Mouse (Mus musculus) neural tube, embryonic 12.5 days (tissue): ENCODE data around the gene Vrtn. TPM values are rescaled to one million over a fixed set of nuclear protein-coding genes. Genes with fewer than 3 reads are reported as not detected.

Experiments
- ATAC-seq: fragments of 200-750 bp; cut with Nextera tagmentation; 2 replicates; pipeline ENCODE4 v1.8.0; 2017; ENCODE audit warnings: low read depth, mild to moderate bottlenecking, moderate TSS enrichment, moderate library complexity; ENCODE audit not compliant: low FRiP score
- H3K27ac ChIP-seq: fragments of 300-500 bp; sonication (generic); 2 replicates; pipeline ENCODE4 v1.5.1; 2016
- H3K27me3 ChIP-seq: fragments of 300-500 bp; sonication (generic); replicated peaks from 2 replicates; pipeline ENCODE4 v1.6.1; 2016; ENCODE audit warnings: mild to moderate bottlenecking
- H3K36me3 ChIP-seq: fragments of 300-500 bp; sonication (generic); 2 replicates; pipeline ENCODE4 v1.6.1; 2016; ENCODE audit warnings: mild to moderate bottlenecking
- H3K4me1 ChIP-seq: fragments of 300-500 bp; sonication (generic); 2 replicates; pipeline ENCODE4 v1.6.1; 2016
- H3K4me2 ChIP-seq: fragments of 300-500 bp; sonication (generic); replicated peaks from 2 replicates; pipeline ENCODE4 v1.6.1; 2016; ENCODE audit warnings: mild to moderate bottlenecking
- H3K4me3 ChIP-seq: fragments of 300-500 bp; sonication (generic); 2 replicates; pipeline ENCODE4 v1.5.1; 2016
- H3K9ac ChIP-seq: fragments of 300-500 bp; sonication (generic); 2 replicates; pipeline ENCODE4 v1.6.1; 2016; ENCODE audit warnings: mild to moderate bottlenecking
- H3K9me3 ChIP-seq: fragments of 300-500 bp; sonication (generic); 2 replicates; pipeline ENCODE4 v1.6.1; 2016; ENCODE audit warnings: mild to moderate bottlenecking
- WGBS: fragments of 180-500 bp; shearing (Covaris S2); methylation state at CpG from one replicate; pipeline ENCODE4 v1.1.7; 2016; 5-methylcytosine and 5-hydroxymethylcytosine counted together
- polyA plus RNA-seq: library from polyadenylated mRNA; unstranded; fragments of >200 nt; fragmentation: Nextera tagmentation; extraction: Ambion mirVana; gene quantifications from 2 replicates; pipeline ENCODE4 v1.2.1, GENCODE M21; 2016

Gene Vrtn
- polyA plus RNA-seq, result not detected in 2 replicates

DNA sequence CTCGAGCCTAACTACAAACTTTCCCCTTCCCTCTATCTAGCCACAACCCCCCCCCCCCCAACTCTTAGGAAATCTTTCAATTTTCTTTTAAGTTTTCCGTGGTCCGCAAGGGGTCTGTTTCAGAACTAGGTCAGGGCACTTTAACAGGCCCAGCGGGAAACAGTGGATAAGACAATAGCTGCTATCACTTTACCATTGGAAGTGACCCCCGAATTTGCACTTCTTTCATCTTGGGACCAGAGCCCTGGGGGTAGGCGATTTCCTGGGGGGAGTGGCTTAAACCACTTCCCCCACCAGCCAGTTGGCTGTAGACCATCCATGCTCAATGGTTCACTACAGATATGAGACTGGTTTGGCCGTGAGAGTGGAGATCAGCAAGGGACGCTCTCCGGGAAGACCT is at the start of gene Vrtn:
Vrtn (plus strand) TSS at position 366 of the 400 bp plus-strand sequence.
- WGBS, result 4% methylated on average over 9 of the region's 9 CpGs
- Histone ChIP-seq H3K36me3 (no peaks in the 10 kb centered on the region), H3K27ac (no peak within 1 kb of the TSS), H3K4me2 (no peak within 1 kb of the TSS), H3K9ac (no peak within 1 kb of the TSS), H3K4me1 (no peaks in the 10 kb centered on the region), H3K9me3 (no peaks in the 10 kb centered on the region), H3K4me3 (no peak within 1 kb of the TSS), H3K27me3 (peaks cover 53% of the 10 kb centered on the region)
- ATAC-seq, result no peak

DNA sequence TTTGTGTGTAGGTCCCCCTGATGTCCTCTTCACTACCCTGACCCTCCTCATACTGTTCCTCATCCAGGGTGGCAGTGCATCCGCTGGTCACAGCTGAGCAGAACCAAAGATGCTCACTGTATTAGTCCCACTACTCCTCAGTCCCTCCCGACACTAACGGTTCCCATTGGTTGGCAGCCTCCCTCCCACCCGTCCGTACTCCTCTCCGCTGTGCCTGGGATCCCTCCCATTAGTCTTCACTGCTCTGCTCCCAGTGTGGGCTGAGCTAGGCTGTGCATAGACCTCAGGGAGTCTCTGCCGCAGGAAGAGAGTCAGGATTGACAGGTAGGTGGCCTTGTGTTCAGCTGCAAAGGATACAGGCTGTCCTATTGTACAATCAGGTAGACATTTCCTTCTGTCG is 42.5 kb upstream of the Vrtn start:
- no peak overlapping the region for H3K27ac ChIP-seq
- 0 out of 2 replicates have a peak, but pooled peaks have one; percentile 41 for ATAC-seq
- no peak overlapping the region for H3K4me2 ChIP-seq
- H3K27me3 ChIP-seq, result 0 out of 2 replicates have a peak, but pooled peaks cover 8% of the 10 kb centered on the region
- no peak overlapping the region for H3K9ac ChIP-seq
- H3K36me3 ChIP-seq, result peaks cover 7% of the 10 kb centered on the region
- 24% methylated on average over 8 of the region's 8 CpGs for WGBS
- H3K9me3 ChIP-seq, result no peaks in the 10 kb centered on the region
- no peaks in the 10 kb centered on the region for H3K4me1 ChIP-seq
- no peak overlapping the region for H3K4me3 ChIP-seq

DNA sequence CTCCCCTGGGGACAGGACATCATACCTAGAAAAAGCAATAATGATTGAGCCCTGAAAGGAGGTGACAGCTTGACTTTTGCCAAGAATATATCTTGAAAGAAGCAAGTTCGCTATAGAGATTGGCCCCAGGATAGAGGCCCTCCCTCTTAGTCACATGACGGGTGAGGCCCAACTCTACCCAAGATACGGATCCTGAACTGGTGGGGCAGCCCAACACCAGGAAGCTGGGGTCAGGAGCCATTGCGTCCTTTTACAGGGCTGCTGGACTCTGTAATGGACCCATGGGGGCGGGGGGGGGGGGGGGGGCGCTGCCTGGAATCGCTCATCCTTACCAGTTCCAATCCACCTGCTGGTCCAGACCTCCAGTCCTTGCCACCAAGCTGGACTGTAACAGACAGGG is 36.8 kb upstream of the Vrtn start:
- no peak overlapping the region for H3K9ac ChIP-seq
- WGBS, result 97% methylated on average over 6 of the region's 7 CpGs
- H3K4me1 ChIP-seq, result no peaks in the 10 kb centered on the region
- peaks cover 22% of the 10 kb centered on the region for H3K36me3 ChIP-seq
- 0 out of 2 replicates have a peak, but pooled peaks cover 4% of the 10 kb centered on the region for H3K27me3 ChIP-seq
- no peak overlapping the region for H3K27ac ChIP-seq
- no peak overlapping the region for H3K4me2 ChIP-seq
- no peak overlapping the region for H3K4me3 ChIP-seq
- ATAC-seq, result no peak
- no peaks in the 10 kb centered on the region for H3K9me3 ChIP-seq

DNA sequence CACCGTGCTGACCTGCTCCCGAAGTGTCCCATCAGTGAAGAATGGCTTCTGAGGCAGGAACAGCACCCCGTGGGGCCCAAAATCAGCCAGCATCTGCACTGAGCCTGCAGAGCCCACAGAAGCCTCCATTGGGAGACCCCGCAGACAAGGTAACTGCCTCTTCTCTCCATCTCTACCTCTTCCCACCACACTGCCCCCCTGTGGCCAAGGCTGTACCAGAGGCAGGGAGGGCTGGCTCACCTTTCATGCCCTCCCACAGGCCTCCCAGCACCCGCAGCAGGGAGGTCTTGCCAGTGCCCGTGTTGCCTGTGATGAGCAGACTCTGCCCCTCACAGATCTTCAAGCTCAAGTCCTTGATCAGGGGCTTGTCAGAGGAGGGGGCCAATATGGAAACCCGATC is 35.0 kb upstream of the Vrtn start:
- ATAC-seq, result no peak

GRCm38 (mm10) chr12:84611718-84612117 is 29.1 kb upstream of the Vrtn start:
- ATAC-seq, result no peak
- Histone ChIP-seq H3K27ac (no peak overlapping the region), H3K4me3 (no peak overlapping the region), H3K4me2 (no peak overlapping the region), H3K27me3 (no peaks in the 10 kb centered on the region), H3K36me3 (peaks cover 13% of the 10 kb centered on the region; the same call in 1 of the 2 replicates), H3K9me3 (no peaks in the 10 kb centered on the region), H3K4me1 (no peaks in the 10 kb centered on the region), H3K9ac (no peak overlapping the region)
- WGBS, result 90% methylated on average over 10 of the region's 10 CpGs

More for the DNA sequence above, 35.0 kb upstream of the Vrtn start:
- Histone ChIP-seq H3K4me1 (no peaks in the 10 kb centered on the region), H3K36me3 (peaks cover 22% of the 10 kb centered on the region), H3K9me3 (no peaks in the 10 kb centered on the region), H3K27me3 (no peaks in the 10 kb centered on the region), H3K9ac (no peak overlapping the region), H3K27ac (no peak overlapping the region), H3K4me3 (no peak overlapping the region), H3K4me2 (no peak overlapping the region)
- WGBS, result 84% methylated on average over 7 of the region's 7 CpGs

- 67% methylated on average over 8 of the region's 8 CpGs for WGBS
- H3K27me3 ChIP-seq, result no peaks in the 10 kb centered on the region
- H3K27ac ChIP-seq, result no peak overlapping the region
- H3K4me3 ChIP-seq, result no peak overlapping the region
- ATAC-seq, result no peak
- peaks cover 8% of the 10 kb centered on the region; the same call in 1 of the 2 replicates for H3K36me3 ChIP-seq
- H3K9ac ChIP-seq, result no peak overlapping the region
- no peaks in the 10 kb centered on the region for H3K4me1 ChIP-seq
- H3K4me2 ChIP-seq, result no peak overlapping the region
- no peaks in the 10 kb centered on the region for H3K9me3 ChIP-seq
Observed at GRCm38 (mm10) chr12:84612518-84612917, 28.3 kb upstream of the Vrtn start.

- no peak overlapping the region for H3K4me2 ChIP-seq
- no peaks in the 10 kb centered on the region for H3K27me3 ChIP-seq
- no peak for ATAC-seq
- WGBS, result 90% methylated on average over 11 of the region's 11 CpGs
- H3K4me3 ChIP-seq, result no peak overlapping the region
- no peak overlapping the region for H3K9ac ChIP-seq
- H3K27ac ChIP-seq, result no peak overlapping the region
- peaks cover 3% of the 10 kb centered on the region; the same call in 1 of the 2 replicates for H3K36me3 ChIP-seq
- 0 out of 2 replicates have a peak, but pooled peaks cover 3% of the 10 kb centered on the region for H3K4me1 ChIP-seq
- H3K9me3 ChIP-seq, result no peaks in the 10 kb centered on the region
Observed at GRCm38 (mm10) chr12:84614001-84614400, 26.8 kb upstream of the Vrtn start.

- WGBS, result 87% methylated on average over 7 of the region's 7 CpGs
- 0 out of 2 replicates have a peak, but pooled peaks cover 3% of the 10 kb centered on the region for H3K4me1 ChIP-seq
- H3K27ac ChIP-seq, result no peak overlapping the region
- no peak overlapping the region for H3K9ac ChIP-seq
- ATAC-seq, result no peak
- H3K9me3 ChIP-seq, result no peaks in the 10 kb centered on the region
- H3K36me3 ChIP-seq, result peaks cover 3% of the 10 kb centered on the region; the same call in 1 of the 2 replicates
- H3K4me3 ChIP-seq, result no peak overlapping the region
- H3K4me2 ChIP-seq, result no peak overlapping the region
- H3K27me3 ChIP-seq, result no peaks in the 10 kb centered on the region
Observed at GRCm38 (mm10) chr12:84614524-84614923, 26.3 kb upstream of the Vrtn start.

DNA sequence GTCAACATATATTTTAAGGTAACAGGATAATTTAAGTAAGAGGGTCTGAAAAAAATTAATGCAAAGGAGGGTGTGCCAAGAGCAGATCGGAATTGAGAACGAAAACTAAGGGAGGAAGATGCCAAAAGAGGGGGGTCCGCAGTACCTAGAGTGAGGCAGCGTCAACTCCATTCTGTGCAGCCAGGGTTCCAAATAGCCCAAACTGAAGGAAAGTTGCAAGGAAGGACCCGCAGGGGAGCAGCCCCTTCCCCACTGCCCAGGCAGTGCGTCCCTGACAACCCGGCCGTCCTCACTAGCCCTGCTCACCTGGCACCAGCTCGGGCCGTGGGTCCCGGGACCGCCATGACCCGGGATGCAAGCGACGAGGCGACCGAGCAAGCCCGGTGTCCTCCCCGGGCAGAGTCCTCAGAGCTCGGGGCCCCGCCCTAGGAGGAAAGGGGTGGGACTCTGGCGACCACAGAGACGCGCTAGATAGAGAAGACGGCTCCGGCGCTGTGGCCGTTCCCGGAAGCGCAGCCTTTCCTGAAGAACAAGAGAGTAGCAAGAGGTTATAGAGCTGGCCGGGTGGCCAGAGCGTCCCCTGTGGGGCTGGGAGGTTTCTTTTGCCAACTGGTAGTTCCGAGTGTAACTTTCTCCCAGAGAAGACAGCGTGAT is 23.7 kb upstream of the Vrtn start, which contains the start of gene Abcd4:
Abcd4 (minus strand) TSS at position 437 of the 654 bp plus-strand sequence.
- under 1% methylated on average over 34 of the region's 34 CpGs for WGBS
- Histone ChIP-seq H3K4me1 (0 out of 2 replicates have a peak, but pooled peaks cover 3% of the 10 kb centered on the region), H3K27ac (no peak within 1 kb of the TSS), H3K36me3 (peaks cover 3% of the 10 kb centered on the region; the same call in 1 of the 2 replicates), H3K27me3 (no peaks in the 10 kb centered on the region), H3K9me3 (no peaks in the 10 kb centered on the region), H3K4me2 (peak within 1 kb of the TSS; percentile 63), H3K4me3 (peak within 1 kb of the TSS; percentile 72), H3K9ac (peak within 1 kb of the TSS; percentile 77)
- peak; percentile 95 for ATAC-seq

DNA sequence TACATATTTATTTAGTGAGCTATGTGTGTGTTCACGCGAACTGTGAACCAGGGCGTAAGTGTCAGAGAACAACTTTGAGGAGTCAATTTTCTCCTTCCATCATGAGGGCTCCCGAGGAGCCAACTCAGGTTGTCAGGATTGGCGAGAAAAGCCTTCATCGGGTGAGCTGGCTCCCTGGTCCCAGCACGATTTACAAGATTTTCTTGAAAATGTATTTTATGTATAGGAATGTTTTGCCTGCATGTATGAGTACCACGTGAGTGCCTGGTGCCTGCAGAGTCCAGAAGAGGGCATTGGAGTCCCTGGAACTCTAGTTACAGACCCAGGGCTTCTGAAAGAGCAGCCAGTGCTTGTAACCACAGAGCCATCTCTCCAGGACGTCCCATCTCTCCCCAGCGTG is 23.2 kb upstream of the Vrtn start:
- Histone ChIP-seq H3K4me2 (peak overlapping the region; percentile 63), H3K27me3 (no peaks in the 10 kb centered on the region), H3K4me1 (0 out of 2 replicates have a peak, but pooled peaks cover 3% of the 10 kb centered on the region), H3K27ac (no peak overlapping the region), H3K9me3 (no peaks in the 10 kb centered on the region), H3K9ac (no peak overlapping the region), H3K36me3 (peaks cover 1% of the 10 kb centered on the region; the same call in 1 of the 2 replicates), H3K4me3 (peak overlapping the region; percentile 72)
- ATAC-seq, result peak; percentile 48; the same call in 1 of the 2 replicates
- WGBS, result 8% methylated on average over 10 of the region's 10 CpGs

GRCm38 (mm10) chr12:84620975-84621374 is 19.8 kb upstream of the Vrtn start:
- H3K27ac ChIP-seq, result no peak overlapping the region
- ATAC-seq, result no peak
- no peaks in the 10 kb centered on the region for H3K9me3 ChIP-seq
- H3K4me2 ChIP-seq, result no peak overlapping the region
- peaks cover 4% of the 10 kb centered on the region; the same call in 1 of the 2 replicates for H3K27me3 ChIP-seq
- peaks cover 8% of the 10 kb centered on the region; the same call in 1 of the 2 replicates for H3K4me1 ChIP-seq
- no peak overlapping the region for H3K4me3 ChIP-seq
- H3K9ac ChIP-seq, result no peak overlapping the region
- no peaks in the 10 kb centered on the region for H3K36me3 ChIP-seq

DNA sequence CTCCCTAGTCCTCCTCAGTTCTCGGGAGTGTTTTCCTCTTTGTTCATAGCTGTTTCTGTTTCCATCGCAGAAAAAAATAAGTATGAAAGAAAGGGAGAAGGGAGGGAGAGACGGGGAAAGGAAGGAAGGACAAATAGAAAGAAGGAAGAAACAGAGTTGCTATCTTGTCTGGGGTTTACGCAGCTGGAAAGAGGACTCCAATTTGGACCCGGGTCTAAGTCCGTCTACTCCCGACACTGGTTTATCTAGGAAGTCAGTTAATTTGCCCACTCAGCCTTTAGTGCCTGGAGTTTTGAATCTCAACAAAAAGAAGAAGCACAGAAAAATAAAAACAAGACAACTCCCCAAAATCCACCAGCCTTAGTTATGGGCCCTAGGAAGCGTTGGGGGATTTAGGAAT is 16.2 kb upstream of the Vrtn start:
- Histone ChIP-seq H3K4me2 (no peak overlapping the region), H3K4me1 (peaks cover 5% of the 10 kb centered on the region; the same call in 1 of the 2 replicates), H3K27ac (no peak overlapping the region), H3K9me3 (no peaks in the 10 kb centered on the region), H3K27me3 (peaks cover 4% of the 10 kb centered on the region; the same call in 1 of the 2 replicates), H3K9ac (no peak overlapping the region), H3K36me3 (no peaks in the 10 kb centered on the region), H3K4me3 (no peak overlapping the region)
- no peak for ATAC-seq
- WGBS, result 31% methylated on average over 8 of the region's 8 CpGs
